Mouse (Mus musculus) lung, embryonic 15.5 days (tissue): ENCODE results near the gene Lrit3. TPM values are rescaled to one million over a fixed set of nuclear protein-coding genes. Genes with fewer than 3 reads are reported as not detected.

ENCODE experiments used
- ATAC-seq: fragments of 200-750 bp; cut with Nextera tagmentation; 2 replicates; pipeline ENCODE4 v1.8.0; 2017; ENCODE audit warnings: moderate number of reproducible peaks, borderline replicate concordance; ENCODE audit not compliant: low FRiP score, low TSS enrichment; ENCODE audit errors: extremely low read depth
- H3K27ac ChIP-seq: fragments of 300-500 bp; sonication (generic); 2 replicates; pipeline ENCODE4 v1.5.1; 2015; ENCODE audit warnings: moderate library complexity, mild to moderate bottlenecking, inconsistent platforms
- H3K27me3 ChIP-seq: fragments of 300-500 bp; sonication (generic); 2 replicates; pipeline ENCODE4 v1.6.1; 2015; ENCODE audit warnings: inconsistent platforms
- H3K36me3 ChIP-seq: fragments of 300-500 bp; sonication (generic); 2 replicates; pipeline ENCODE4 v1.6.1; 2015; ENCODE audit warnings: inconsistent platforms
- H3K4me1 ChIP-seq: fragments of 300-500 bp; sonication (generic); 2 replicates; pipeline ENCODE4 v1.6.1; 2015; ENCODE audit warnings: inconsistent platforms
- H3K4me2 ChIP-seq: fragments of 300-500 bp; sonication (generic); 2 replicates; pipeline ENCODE4 v1.6.1; 2015; ENCODE audit warnings: inconsistent platforms, mild to moderate bottlenecking, moderate library complexity
- H3K4me3 ChIP-seq: fragments of 300-500 bp; sonication (generic); 2 replicates; pipeline ENCODE4 v1.5.1; 2015; ENCODE audit warnings: mild to moderate bottlenecking, inconsistent platforms
- H3K9ac ChIP-seq: fragments of 300-500 bp; sonication (generic); 2 replicates; pipeline ENCODE4 v1.6.1; 2015; ENCODE audit warnings: inconsistent platforms
- H3K9me3 ChIP-seq: fragments of 300-500 bp; sonication (generic); 2 replicates; pipeline ENCODE4 v1.6.1; 2016; ENCODE audit warnings: inconsistent platforms
- WGBS: fragments of 180-500 bp; shearing (Covaris S2); methylation state at CpG from one replicate; pipeline ENCODE4 v1.1.7; 2015; 5-methylcytosine and 5-hydroxymethylcytosine counted together
- polyA plus RNA-seq: library from polyadenylated mRNA; unstranded; fragments of >200 nt; fragmentation: Nextera tagmentation; extraction: Ambion mirVana; gene quantifications from 2 replicates; pipeline ENCODE4 v1.2.1, GENCODE M21; 2015

Gene Lrit3
- polyA plus RNA-seq = not detected in 2 replicates

DNA sequence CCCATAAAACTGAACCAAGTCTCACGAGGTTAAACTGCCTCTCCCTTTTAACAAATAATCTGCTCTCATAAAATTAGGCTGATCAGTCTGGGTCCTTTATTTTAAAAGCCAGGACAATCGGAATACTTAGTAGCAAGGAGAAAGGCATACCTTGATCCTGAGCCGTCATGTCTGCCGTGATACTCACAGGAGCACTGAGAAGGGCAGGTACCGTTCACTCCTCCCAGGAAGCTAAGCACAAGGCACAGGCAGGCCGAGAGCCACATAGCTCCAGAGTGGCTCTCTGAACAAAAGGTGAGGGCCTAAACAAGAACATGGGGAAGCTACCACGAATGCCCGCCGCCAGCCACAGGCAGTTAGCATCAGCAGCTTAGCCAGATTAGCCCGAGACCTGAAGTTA, at the start of gene Lrit3:
TSS of gene Lrit3 (minus strand) at position 266 of the 400 bp plus-strand sequence.
- 63% methylated on average over 10 of the region's 10 CpGs for WGBS
- ATAC-seq = no peak
- Histone ChIP-seq H3K9ac (no peak within 1 kb of the TSS), H3K4me1 (no peaks in the 10 kb centered on the region), H3K9me3 (no peaks in the 10 kb centered on the region), H3K4me3 (no peak within 1 kb of the TSS), H3K36me3 (no peaks in the 10 kb centered on the region), H3K4me2 (peak within 1 kb of the TSS; percentile 27; the same call in 1 of the 2 replicates), H3K27me3 (no peaks in the 10 kb centered on the region), H3K27ac (no peak within 1 kb of the TSS)

DNA sequence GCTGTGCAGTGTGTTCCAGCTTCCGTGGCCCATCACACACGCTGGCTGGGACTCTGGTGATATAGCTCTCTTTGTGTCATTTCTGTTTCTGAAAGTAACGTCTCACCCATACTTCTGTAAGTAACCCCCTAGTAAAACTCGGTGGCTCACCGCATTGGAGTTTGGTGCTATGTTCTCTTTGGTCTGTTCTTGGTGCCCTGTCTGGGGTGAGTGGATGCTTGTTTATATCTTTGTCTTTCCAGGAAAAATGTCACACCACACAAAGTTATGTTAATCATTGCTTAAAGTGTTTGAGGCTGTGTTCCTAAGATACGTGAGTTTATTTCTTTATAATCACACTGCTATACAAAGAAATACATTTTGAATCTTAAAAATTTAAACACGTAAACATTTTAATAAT, 43.0 kb upstream of the Lrit3 start:
- H3K4me3 ChIP-seq = no peak overlapping the region
- no peak for ATAC-seq
- H3K4me1 ChIP-seq = no peaks in the 10 kb centered on the region

DNA sequence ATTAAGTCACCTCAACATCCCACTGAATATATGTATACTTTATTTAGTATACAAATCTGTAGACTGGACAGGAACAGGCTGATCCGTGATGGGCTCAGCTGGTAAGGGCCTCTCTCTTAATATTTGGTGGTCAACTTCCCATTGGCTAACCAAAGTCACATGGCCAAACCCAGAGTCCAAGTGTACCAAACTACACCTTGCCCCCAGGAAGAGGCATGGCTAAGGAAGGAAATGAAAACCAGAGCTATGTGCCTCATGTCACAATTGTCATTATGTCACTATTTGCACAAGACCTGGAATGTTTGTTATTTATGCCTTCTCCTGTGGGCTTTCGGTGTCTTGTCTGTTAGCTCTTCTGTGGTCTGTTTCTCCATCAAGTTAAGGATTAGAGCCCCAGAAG, 42.0 kb upstream of the Lrit3 start:
- H3K36me3 ChIP-seq = no peaks in the 10 kb centered on the region
- H3K27ac ChIP-seq = no peak overlapping the region
- H3K4me3 ChIP-seq = no peak overlapping the region
- H3K4me2 ChIP-seq = no peak overlapping the region
- 63% methylated on average over 2 of the region's 2 CpGs for WGBS
- H3K4me1 ChIP-seq = no peaks in the 10 kb centered on the region
- H3K9ac ChIP-seq = no peak overlapping the region
- no peak for ATAC-seq
- H3K27me3 ChIP-seq = no peaks in the 10 kb centered on the region
- H3K9me3 ChIP-seq = no peaks in the 10 kb centered on the region

More for the DNA sequence above, 43.0 kb upstream of the Lrit3 start:
- no peak overlapping the region for H3K27ac ChIP-seq
- WGBS = 75% methylated on average over 7 of the region's 7 CpGs
- no peaks in the 10 kb centered on the region for H3K36me3 ChIP-seq
- H3K27me3 ChIP-seq = no peaks in the 10 kb centered on the region
- H3K9me3 ChIP-seq = no peaks in the 10 kb centered on the region
- no peak overlapping the region for H3K4me2 ChIP-seq
- no peak overlapping the region for H3K9ac ChIP-seq

DNA sequence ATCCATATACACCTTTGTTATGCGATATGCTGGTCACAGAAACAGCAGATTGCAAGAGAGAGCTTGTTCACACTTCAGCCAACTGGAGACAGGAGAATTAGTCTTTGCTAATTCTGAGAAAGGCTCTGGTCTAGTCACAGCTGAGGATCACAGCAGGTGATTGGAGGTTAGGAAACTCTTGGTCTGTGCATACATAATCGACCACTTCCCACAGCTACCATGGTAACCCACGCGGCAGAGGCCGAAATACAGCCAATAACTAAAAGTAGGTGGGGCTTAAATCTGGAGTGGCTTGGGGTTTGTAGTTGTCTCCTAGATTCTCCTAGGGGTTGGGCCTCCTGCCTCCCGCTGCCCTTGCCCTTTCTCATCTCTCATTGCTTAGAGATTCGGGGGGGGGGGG, 34.2 kb upstream of the Lrit3 start:
- H3K9me3 ChIP-seq = no peaks in the 10 kb centered on the region
- H3K27ac ChIP-seq = no peak overlapping the region
- no peaks in the 10 kb centered on the region for H3K36me3 ChIP-seq
- H3K4me3 ChIP-seq = no peak overlapping the region
- H3K4me2 ChIP-seq = no peak overlapping the region
- H3K27me3 ChIP-seq = no peaks in the 10 kb centered on the region
- no peak overlapping the region for H3K9ac ChIP-seq
- WGBS = 42% methylated on average over 7 of the region's 7 CpGs
- ATAC-seq = no peak
- no peaks in the 10 kb centered on the region; the same call in 1 of the 2 replicates for H3K4me1 ChIP-seq

DNA sequence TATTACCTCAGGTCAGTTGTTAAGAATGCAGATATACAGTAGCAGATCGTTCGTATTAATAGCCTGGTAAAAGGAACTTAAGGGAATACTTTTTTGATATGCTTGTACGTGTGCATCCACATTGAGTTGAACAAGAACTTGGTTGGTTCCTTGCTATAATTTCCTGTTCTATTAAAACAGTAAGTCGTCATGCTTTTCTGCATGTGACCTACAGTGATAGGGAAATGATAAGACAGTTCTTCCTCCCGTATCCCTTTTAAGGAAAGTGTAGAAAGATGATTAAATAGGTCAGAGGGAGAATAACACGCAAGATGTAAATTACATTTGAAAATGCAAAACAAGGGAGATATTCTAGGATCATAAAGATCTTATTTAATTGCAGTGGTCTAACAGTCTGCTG, 33.1 kb upstream of the Lrit3 start:
- Histone ChIP-seq H3K4me3 (no peak overlapping the region), H3K9ac (no peak overlapping the region), H3K36me3 (no peaks in the 10 kb centered on the region), H3K27ac (no peak overlapping the region), H3K27me3 (no peaks in the 10 kb centered on the region), H3K4me1 (no peaks in the 10 kb centered on the region; the same call in 1 of the 2 replicates), H3K4me2 (peak overlapping the region; percentile 45), H3K9me3 (no peaks in the 10 kb centered on the region)
- no peak for ATAC-seq
- WGBS = 64% methylated on average over 6 of the region's 6 CpGs

DNA sequence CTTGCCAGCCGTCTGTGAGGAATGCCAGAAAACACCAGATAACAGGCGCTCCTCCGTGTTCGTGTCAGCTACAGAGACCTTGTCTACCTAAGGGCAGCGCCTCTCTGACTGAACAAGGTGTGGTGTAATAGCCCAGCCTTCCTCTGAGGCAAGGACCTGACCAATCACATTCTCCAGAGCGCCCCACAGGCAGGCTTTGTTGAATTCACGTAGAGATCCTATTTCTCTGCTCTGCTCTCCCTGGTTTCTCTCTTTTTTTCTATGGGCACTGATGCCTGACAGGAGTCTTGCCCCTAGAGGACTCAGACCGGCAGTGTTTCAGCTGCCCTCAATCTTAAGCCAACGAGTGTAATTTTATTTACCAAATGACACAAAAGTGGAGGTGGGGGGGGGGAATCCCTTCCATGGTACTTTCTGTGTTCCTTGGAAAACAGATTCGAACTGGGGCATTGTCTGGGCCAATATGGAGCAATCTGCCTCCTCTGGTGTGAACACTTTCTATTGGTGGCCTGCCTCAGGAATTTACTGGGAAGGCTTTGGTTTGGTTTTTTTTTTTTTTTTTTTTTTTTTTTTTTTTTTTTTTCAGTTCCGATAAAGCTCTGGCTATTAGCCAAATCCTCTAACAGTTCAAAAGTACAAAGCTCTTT, 32.3 kb upstream of the Lrit3 start:
- 10% methylated on average over 11 of the region's 11 CpGs for WGBS
- Histone ChIP-seq H3K27me3 (no peaks in the 10 kb centered on the region), H3K9ac (no peak overlapping the region), H3K9me3 (no peaks in the 10 kb centered on the region), H3K4me2 (peak overlapping the region; percentile 45), H3K27ac (peak overlapping the region; percentile 60), H3K4me1 (peaks cover 3% of the 10 kb centered on the region; the same call in 1 of the 2 replicates), H3K4me3 (peak overlapping the region; percentile 15), H3K36me3 (no peaks in the 10 kb centered on the region)
- ATAC-seq = peak; percentile 50; the same call in 1 of the 2 replicates

DNA sequence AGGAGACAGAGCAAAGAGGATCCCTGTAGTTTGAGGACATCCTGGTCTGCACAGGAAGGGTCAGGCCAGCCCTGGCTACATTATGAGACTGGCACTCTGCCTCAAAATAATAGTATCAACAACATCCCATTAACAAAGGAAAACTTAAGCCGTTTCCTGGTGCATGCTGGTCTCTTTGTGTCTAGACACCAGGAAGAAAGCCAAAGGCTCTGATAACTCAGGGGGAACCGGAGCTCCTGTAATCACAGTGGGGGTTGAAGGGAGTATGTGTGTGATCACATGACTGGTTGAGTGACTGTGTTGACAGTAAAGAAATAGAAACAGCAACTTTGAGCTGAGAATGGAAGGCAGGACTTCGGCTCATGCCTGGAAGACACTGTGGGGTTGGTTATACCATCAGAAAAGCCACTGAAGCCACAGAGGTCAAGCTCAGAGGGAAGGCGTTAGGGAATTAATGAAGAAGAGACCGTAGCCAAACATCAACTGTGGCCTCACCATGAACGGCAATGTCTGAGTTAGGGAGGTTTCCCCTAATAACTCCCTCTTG, 31.6 kb upstream of the Lrit3 start, which contains the start of gene Cfi:
TSS of gene Cfi (plus strand) at position 497 of the 547 bp plus-strand sequence.
- H3K9ac ChIP-seq = no peak within 1 kb of the TSS
- no peaks in the 10 kb centered on the region for H3K9me3 ChIP-seq
- WGBS = 49% methylated on average over 6 of the region's 6 CpGs
- peak within 1 kb of the TSS; percentile 45 for H3K4me2 ChIP-seq
- ATAC-seq = no peak
- peak within 1 kb of the TSS; percentile 60 for H3K27ac ChIP-seq
- H3K4me3 ChIP-seq = peak within 1 kb of the TSS; percentile 15
- H3K36me3 ChIP-seq = no peaks in the 10 kb centered on the region
- H3K27me3 ChIP-seq = no peaks in the 10 kb centered on the region
- H3K4me1 ChIP-seq = peaks cover 3% of the 10 kb centered on the region; the same call in 1 of the 2 replicates

DNA sequence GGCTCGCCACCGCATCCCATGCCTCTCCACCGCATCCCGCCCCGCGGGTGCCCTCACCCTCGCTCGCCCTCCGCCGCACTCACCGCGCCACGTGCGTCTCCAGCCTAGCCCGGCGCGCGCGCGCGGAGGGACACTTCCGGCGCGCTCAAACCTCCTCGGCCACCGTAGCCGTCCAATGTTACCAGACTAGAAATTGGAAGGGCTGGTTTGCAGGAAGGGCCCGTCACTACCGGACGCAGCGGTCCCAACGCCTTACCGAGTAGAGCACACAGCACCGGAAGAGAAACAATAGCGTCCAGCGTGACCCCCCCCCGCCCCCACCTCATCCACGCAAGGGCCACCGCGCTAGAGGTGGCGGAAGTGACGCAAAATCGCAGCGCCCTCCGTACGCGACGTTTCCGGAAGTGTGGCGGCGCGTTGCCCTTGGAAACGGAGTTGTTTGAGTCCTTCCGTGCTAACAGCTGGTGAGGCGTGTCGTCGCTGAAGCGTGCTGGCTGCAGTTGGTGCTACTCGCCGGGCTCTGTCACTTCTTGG, 27.3 kb upstream of the Lrit3 start, which contains the start of gene Gar1:
TSS of gene Gar1 (minus strand) at position 362 of the 534 bp plus-strand sequence.
- WGBS = under 1% methylated on average over 60 of the region's 60 CpGs
- Histone ChIP-seq H3K4me1 (peaks cover 18% of the 10 kb centered on the region), H3K36me3 (peaks cover 25% of the 10 kb centered on the region), H3K9me3 (no peaks in the 10 kb centered on the region), H3K27ac (peak within 1 kb of the TSS; percentile 90), H3K4me2 (peak within 1 kb of the TSS; percentile 69), H3K4me3 (peak within 1 kb of the TSS; percentile 99), H3K9ac (peak within 1 kb of the TSS; percentile 86), H3K27me3 (no peaks in the 10 kb centered on the region)
- peak; percentile 93 for ATAC-seq

DNA sequence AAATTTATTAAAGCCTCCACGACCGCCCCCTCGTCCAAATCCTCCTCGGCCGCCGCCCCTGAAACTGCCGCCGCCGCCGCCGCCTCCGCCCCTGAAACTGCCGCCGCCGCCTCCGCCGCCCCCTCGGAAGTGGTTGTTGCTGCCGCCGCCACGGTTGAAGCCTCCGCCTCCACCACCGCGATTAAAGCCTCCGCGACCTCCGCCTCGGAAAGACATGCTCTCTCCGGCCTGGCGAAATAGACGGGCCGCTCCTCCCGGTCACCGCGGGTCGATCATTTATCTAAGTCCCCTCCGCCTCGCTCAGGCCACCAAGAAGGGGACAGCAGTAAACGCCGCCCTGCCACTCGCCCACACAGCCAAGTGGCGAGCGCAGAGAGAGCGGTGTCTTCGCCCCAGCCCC, 26.8 kb upstream of the Lrit3 start:
- peak overlapping the region; percentile 86 for H3K9ac ChIP-seq
- no peaks in the 10 kb centered on the region for H3K27me3 ChIP-seq
- peaks cover 18% of the 10 kb centered on the region for H3K4me1 ChIP-seq
- peak overlapping the region; percentile 99 for H3K4me3 ChIP-seq
- peak; percentile 1; the same call in 1 of the 2 replicates for ATAC-seq
- H3K36me3 ChIP-seq = peaks cover 29% of the 10 kb centered on the region
- under 1% methylated on average over 41 of the region's 45 CpGs for WGBS
- H3K4me2 ChIP-seq = peak overlapping the region; percentile 66
- H3K9me3 ChIP-seq = no peaks in the 10 kb centered on the region
- peak overlapping the region; percentile 90 for H3K27ac ChIP-seq

DNA sequence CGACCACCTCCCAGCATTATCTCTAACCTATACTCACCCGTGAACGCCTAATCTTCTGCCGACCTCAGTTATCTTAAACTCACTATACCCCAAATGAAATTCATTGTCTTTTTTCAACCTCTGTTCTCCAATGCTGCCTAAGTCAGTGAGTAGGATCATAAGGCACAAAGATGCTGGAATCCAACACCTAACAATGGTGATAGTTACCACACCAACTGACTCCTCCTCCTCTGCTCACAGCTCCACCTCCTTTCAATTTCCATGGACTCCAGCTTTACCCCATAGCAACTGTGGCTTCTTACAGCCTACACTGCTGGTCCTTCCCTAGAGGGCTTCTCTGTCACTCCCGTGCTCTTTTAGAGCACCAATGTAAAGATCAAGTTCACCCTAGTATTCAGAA, 23.9 kb upstream of the Lrit3 start:
- 93% methylated on average over 5 of the region's 5 CpGs for WGBS
- H3K4me2 ChIP-seq = no peak overlapping the region
- H3K4me1 ChIP-seq = peaks cover 18% of the 10 kb centered on the region
- H3K27ac ChIP-seq = no peak overlapping the region
- ATAC-seq = no peak
- no peaks in the 10 kb centered on the region for H3K27me3 ChIP-seq
- H3K36me3 ChIP-seq = peaks cover 55% of the 10 kb centered on the region
- H3K9me3 ChIP-seq = no peaks in the 10 kb centered on the region
- no peak overlapping the region for H3K9ac ChIP-seq
- H3K4me3 ChIP-seq = no peak overlapping the region

DNA sequence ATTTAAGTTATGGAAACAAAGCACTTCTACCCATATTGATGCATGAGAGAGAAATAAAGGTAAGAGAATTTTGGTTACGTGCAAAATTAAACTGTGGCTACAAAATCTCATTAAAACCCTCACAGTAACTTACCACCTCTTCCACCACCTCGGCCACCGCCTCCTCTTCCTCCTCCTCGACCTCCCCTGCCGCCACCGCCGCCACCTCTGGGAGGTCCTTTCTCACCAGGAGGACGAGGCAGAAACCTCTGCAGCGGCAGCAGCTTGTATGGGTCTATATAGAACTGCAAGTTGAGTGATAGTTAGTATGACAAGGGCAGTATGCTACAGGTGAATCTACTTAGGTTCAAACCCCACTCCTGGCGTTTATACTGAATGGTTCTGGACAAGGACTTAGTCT, 22.9 kb upstream of the Lrit3 start:
- Histone ChIP-seq H3K36me3 (peaks cover 55% of the 10 kb centered on the region), H3K4me3 (no peak overlapping the region), H3K4me1 (peaks cover 17% of the 10 kb centered on the region), H3K27me3 (no peaks in the 10 kb centered on the region), H3K9me3 (no peaks in the 10 kb centered on the region), H3K27ac (no peak overlapping the region), H3K9ac (no peak overlapping the region), H3K4me2 (no peak overlapping the region)
- 88% methylated on average over 10 of the region's 10 CpGs for WGBS
- no peak for ATAC-seq

DNA sequence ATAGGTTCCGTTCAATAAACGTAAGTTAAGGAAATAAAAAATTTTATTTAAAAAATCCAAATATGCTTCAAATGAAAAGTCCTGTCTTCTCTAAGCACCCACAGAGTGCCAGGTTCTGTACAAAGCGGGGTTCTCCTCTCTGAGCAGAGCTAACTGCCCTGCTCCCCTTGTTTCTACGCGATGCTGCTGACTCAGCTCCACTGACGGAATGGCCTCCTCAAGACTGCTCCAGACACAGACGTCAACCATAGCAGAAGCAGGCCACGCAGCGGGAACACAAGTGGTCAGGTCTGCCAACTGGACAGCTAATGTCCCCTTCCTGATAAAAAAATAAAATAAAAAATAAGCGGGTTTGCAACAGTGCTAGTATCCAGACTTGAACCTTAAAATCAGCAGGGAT, 21.1 kb upstream of the Lrit3 start:
- WGBS = 89% methylated on average over 10 of the region's 10 CpGs
- no peak overlapping the region for H3K4me2 ChIP-seq

More for the DNA sequence above, 21.1 kb upstream of the Lrit3 start:
- ATAC-seq = no peak
- Histone ChIP-seq H3K36me3 (peaks cover 55% of the 10 kb centered on the region), H3K9me3 (no peaks in the 10 kb centered on the region), H3K27ac (no peak overlapping the region), H3K27me3 (no peaks in the 10 kb centered on the region), H3K9ac (no peak overlapping the region), H3K4me1 (peaks cover 12% of the 10 kb centered on the region), H3K4me3 (no peak overlapping the region)
